Mouse (Mus musculus) limb, embryonic 13.5 days (tissue): ENCODE data around the gene Pmpcb. TPM values are rescaled to one million over a fixed set of nuclear protein-coding genes. Genes with fewer than 3 reads are reported as not detected.
A peak's percentile ranks its signal among the peaks of the same experiment; 100 is the strongest.

Experiments used
- ATAC-seq: fragments of 200-750 bp; cut with Nextera tagmentation; 2 replicates; pipeline ENCODE4 v1.8.0; 2017; ENCODE audit warnings: low read depth, moderate number of reproducible peaks, moderate TSS enrichment; ENCODE audit not compliant: low FRiP score
- H3K27ac ChIP-seq: fragments of 300-500 bp; sonication (generic); 2 replicates; pipeline ENCODE4 v1.5.1; 2015; ENCODE audit warnings: inconsistent platforms, mild to moderate bottlenecking, moderate library complexity
- H3K27me3 ChIP-seq: fragments of 300-500 bp; sonication (generic); 2 replicates; pipeline ENCODE4 v1.6.1; 2015; ENCODE audit warnings: mild to moderate bottlenecking, inconsistent platforms
- H3K36me3 ChIP-seq: fragments of 300-500 bp; sonication (generic); 2 replicates; pipeline ENCODE4 v1.6.1; 2015; ENCODE audit warnings: inconsistent platforms, mild to moderate bottlenecking, moderate library complexity
- H3K4me1 ChIP-seq: fragments of 300-500 bp; sonication (generic); 2 replicates; pipeline ENCODE4 v1.6.1; 2015; ENCODE audit warnings: inconsistent platforms
- H3K4me2 ChIP-seq: fragments of 300-500 bp; sonication (generic); replicated peaks from 2 replicates; pipeline ENCODE4 v1.6.1; 2015; ENCODE audit warnings: inconsistent platforms, mild to moderate bottlenecking, moderate library complexity
- H3K4me3 ChIP-seq: fragments of 300-500 bp; sonication (generic); 2 replicates; pipeline ENCODE4 v1.5.1; 2015; ENCODE audit warnings: moderate library complexity, mild to moderate bottlenecking, inconsistent platforms
- H3K9ac ChIP-seq: fragments of 300-500 bp; sonication (generic); 2 replicates; pipeline ENCODE4 v1.6.1; 2015; ENCODE audit warnings: mild to moderate bottlenecking, inconsistent platforms
- H3K9me3 ChIP-seq: fragments of 300-500 bp; sonication (generic); 2 replicates; pipeline ENCODE4 v1.6.1; 2016; ENCODE audit warnings: inconsistent platforms
- WGBS: fragments of 180-500 bp; shearing (Covaris S2); methylation state at CpG from one replicate; pipeline ENCODE4 v1.1.7; 2015; 5-methylcytosine and 5-hydroxymethylcytosine counted together
- polyA plus RNA-seq: library from polyadenylated mRNA; unstranded; fragments of >200 nt; fragmentation: Nextera tagmentation; extraction: Ambion mirVana; gene quantifications from 2 replicates; pipeline ENCODE4 v1.2.1, GENCODE M21; 2015

Gene Pmpcb
- polyA plus RNA-seq, 1 experiment from 2014 or later = 94.9 TPM

DNA sequence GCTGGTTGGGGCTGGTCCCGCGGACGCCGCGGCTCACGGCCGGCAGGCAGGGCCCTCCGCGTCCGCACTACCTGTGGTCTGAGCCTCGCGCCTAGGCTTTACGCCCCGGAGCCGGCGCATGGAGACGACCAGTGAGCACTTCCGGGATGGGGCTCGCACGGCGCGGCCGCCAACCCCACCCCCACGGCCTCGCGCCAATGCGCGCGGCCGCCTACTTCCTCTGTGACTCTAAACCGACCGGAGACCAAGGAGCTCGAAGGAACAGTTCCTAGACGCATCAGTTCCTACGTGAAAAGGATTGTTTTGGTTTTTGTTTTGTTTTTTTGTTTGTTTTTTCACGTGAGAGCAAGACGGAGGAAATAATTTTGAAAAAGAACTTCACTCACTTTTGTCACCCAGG lies 48.1 kb downstream of the Pmpcb start, which contains the start of the genes Dnajc2 and Psmc2:
Gene Dnajc2, minus strand, starts transcription at position 199 of the 400 bp plus-strand sequence.
Gene Psmc2, plus strand, starts transcription at position 231 of the 400 bp plus-strand sequence.
- Histone ChIP-seq H3K4me2 (peak within 1 kb of the TSS; percentile 93), H3K27me3 (no peaks in the 10 kb centered on the region), H3K9ac (peak within 1 kb of the TSS; percentile 83), H3K27ac (peak within 1 kb of the TSS; percentile 83; the same call in 1 of the 2 replicates), H3K4me1 (peaks cover 18% of the 10 kb centered on the region), H3K9me3 (no peaks in the 10 kb centered on the region), H3K4me3 (peak within 1 kb of the TSS; percentile 97), H3K36me3 (peaks cover 30% of the 10 kb centered on the region)
- under 1% methylated on average over 37 of the region's 37 CpGs for WGBS
- ATAC-seq = peak; percentile 95

DNA sequence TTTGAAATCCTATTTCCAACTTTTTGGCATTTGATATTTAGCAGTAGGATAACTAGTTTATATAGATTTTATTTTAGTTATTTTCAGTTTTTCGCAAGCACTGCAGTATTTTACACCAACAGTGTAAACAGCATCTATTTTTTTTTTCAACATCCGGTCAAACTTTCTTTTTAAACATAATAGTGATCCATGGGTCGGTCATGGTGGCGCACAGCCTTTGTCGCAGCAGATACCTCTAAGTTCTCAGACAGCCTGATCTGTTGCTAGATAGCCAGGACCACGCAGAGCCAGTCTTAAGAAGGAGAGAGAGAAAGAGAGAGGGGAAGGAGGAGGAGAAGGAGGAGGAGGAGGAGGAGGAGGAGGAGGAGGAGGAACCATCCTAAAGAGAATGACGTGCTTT lies 48.8 kb downstream of the Pmpcb start:
- no peak overlapping the region for H3K27ac ChIP-seq
- 82% methylated on average over 7 of the region's 7 CpGs for WGBS

DNA sequence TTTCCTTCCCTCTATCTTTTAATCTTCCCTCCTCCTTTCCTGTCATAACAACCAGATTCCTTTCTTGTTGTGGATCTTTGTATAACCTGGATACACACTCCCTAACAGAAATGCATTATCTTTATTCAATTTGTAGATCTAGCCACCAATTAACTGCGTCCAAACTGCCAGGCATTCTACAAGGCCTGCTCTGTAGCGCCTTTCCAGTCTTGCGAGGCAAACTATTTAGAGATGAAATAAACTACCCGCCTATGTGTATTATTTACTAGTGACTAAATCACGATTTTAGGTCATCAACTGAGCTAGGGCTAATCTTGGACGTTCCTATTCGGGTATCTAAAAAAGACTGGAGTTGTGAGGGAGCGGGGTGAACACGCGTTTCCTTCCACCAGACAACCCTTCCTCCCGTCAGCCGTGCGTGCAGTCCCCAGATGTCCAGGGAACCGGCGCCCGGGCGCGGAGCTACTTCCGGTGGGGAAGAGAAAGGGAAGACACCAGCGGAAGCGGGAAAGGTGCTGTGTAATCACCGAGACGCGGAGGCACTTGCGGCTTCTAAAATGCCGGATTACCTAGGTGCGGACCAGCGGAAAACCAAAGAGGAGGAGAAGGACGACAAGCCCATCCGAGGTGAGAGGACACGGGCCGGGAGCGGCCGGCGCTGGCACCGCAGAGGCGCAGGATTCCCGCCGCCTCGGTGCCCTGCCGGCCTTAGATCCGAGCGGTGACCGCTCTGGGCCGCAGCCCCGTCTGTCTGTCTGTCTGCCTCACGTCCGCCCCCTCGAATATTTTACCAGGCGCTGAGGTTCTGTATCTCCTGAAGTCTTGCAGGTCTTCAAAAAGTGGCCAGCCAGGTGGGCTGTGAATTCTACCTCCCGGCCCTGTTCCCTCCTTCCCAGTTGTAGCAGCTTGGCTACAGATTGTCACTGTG lies 49.6 kb downstream of the Pmpcb start:
- Histone ChIP-seq H3K9me3 (no peaks in the 10 kb centered on the region), H3K36me3 (peaks cover 20% of the 10 kb centered on the region), H3K27ac (peak overlapping the region; percentile 83), H3K9ac (peak overlapping the region; percentile 93), H3K4me1 (peaks cover 18% of the 10 kb centered on the region), H3K4me2 (peak overlapping the region; percentile 73), H3K27me3 (no peaks in the 10 kb centered on the region), H3K4me3 (peak overlapping the region; percentile 92)
- 2% methylated on average over 51 of the region's 51 CpGs for WGBS
- ATAC-seq = peak; percentile 87

More for the DNA sequence above, 48.8 kb downstream of the Pmpcb start:
- H3K4me2 ChIP-seq = peak overlapping the region; percentile 73
- peaks cover 26% of the 10 kb centered on the region for H3K36me3 ChIP-seq
- no peaks in the 10 kb centered on the region for H3K27me3 ChIP-seq
- peaks cover 18% of the 10 kb centered on the region for H3K4me1 ChIP-seq
- H3K4me3 ChIP-seq = no peak overlapping the region
- ATAC-seq = no peak
- H3K9me3 ChIP-seq = no peaks in the 10 kb centered on the region
- H3K9ac ChIP-seq = no peak overlapping the region

DNA sequence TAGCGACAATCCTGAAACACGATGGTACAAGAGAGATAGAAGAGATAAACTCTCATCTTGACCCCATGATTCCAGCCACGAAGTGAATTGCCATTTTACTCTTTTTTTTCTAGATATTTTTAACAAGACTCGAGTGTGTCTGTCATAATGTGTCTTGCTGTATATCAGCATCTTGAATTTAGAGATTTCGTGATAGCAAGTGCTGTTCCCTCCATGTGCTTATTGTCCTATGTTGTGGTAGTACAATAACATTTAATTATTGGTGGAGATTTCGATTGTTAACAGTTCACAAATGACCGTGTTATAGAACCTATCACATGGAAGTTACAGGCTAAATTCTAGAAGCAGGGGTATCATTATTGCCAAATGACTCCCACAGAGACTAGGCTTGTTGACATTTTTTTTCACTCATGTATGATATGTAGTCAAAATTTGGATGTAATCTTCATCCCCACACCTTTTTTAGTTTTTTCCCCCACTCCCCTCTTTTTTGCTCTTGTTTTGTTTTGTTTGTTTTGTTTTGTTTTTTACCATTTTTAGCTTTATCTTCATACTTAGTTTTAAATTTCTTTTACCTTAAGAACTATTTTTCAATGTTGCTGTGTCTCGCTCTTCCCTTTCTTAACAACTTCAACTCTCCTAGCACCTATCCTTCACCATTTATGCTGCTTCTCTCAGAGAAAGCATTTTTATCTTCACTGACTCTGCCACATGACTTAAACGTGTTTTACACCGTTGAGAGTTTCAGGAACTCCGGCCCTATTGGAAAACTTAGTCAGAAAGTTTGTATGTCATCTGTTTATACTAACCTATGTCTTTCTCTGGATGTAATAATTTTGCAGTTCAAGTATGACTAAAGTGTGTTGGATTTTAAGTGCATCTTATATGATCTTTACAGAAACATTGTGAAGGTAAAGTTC lies 50.5 kb downstream of the Pmpcb start:
- ATAC-seq = no peak
- Histone ChIP-seq H3K4me2 (peak overlapping the region; percentile 73), H3K9me3 (no peaks in the 10 kb centered on the region), H3K4me3 (peak overlapping the region; percentile 92), H3K36me3 (peaks cover 18% of the 10 kb centered on the region), H3K9ac (peak overlapping the region; percentile 93), H3K27me3 (no peaks in the 10 kb centered on the region), H3K27ac (no peak overlapping the region), H3K4me1 (peaks cover 18% of the 10 kb centered on the region)
- 39% methylated on average over 11 of the region's 11 CpGs for WGBS

DNA sequence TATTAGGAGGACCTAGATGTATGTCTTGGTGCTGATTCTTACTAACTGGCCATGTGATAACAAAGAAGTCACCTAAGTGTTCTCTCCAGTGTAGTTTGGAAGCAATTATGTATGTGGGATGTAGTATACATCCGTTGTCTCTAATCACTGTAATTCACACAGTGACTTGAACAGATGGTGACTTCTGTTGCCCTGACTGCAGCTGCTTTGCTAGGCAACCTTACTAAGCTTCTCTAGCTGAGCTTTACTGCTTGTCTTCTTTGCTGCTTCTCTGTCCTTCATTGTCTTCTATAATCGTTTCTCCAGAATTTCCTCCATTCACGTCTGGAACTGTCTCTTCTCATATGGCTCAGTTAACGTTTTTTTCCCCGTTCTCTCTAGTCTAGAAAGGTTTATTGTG lies 52.1 kb downstream of the Pmpcb start:
- Histone ChIP-seq H3K9me3 (no peaks in the 10 kb centered on the region), H3K4me2 (no peak overlapping the region), H3K4me3 (no peak overlapping the region), H3K36me3 (peaks cover 12% of the 10 kb centered on the region), H3K9ac (no peak overlapping the region), H3K27ac (no peak overlapping the region), H3K27me3 (no peaks in the 10 kb centered on the region), H3K4me1 (peaks cover 18% of the 10 kb centered on the region)
- WGBS = 51% methylated on average over 5 of the region's 5 CpGs
- no peak for ATAC-seq

DNA sequence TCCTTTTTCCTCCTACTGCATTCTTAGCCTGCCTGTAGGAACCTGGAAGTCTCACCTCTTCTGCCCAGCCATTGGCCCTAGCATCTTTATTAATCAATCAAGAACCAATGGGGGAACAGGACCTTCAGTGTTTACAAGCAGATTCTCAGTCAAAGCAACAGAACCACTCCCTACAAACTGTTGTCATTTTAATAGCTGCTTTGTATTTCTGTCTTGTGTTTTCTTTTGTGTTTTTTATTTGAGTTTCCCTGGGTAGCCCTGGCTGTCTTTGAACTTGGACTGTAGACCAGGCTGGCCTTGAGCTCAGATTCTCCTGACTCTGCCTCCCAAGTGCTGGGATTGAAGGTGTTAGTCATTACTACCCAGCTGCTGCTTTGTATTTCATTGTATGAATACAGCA lies 55.2 kb downstream of the Pmpcb start:
- no peak for ATAC-seq
- Histone ChIP-seq H3K9ac (no peak overlapping the region), H3K4me2 (no peak overlapping the region), H3K27me3 (no peaks in the 10 kb centered on the region), H3K4me3 (no peak overlapping the region), H3K9me3 (no peaks in the 10 kb centered on the region), H3K27ac (no peak overlapping the region), H3K4me1 (peaks cover 16% of the 10 kb centered on the region), H3K36me3 (peaks cover 31% of the 10 kb centered on the region)

DNA sequence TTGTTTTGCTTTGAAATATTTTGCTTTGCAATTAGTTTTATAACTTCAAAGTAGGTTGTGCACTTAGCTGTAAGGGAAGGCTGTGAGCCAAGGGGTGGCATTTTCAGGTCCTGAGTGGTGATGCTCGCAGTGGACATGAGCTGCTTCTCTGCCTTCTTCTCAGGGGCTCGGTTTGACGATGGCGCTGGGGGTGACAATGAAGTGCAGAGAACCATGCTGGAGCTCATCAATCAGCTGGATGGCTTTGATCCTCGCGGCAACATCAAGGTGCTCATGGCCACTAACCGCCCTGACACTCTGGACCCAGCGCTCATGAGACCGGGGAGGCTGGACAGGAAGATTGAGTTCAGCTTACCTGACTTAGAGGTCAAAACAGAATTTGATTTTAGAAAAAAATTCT lies 66.0 kb downstream of the Pmpcb start:
- no peak for ATAC-seq
- no peaks in the 10 kb centered on the region for H3K4me1 ChIP-seq
- H3K9me3 ChIP-seq = no peaks in the 10 kb centered on the region
- no peaks in the 10 kb centered on the region for H3K27me3 ChIP-seq
- no peak overlapping the region for H3K4me2 ChIP-seq
- no peak overlapping the region for H3K9ac ChIP-seq
- 90% methylated on average over 9 of the region's 9 CpGs for WGBS
- H3K4me3 ChIP-seq = no peak overlapping the region
- H3K27ac ChIP-seq = no peak overlapping the region
- H3K36me3 ChIP-seq = peaks cover 60% of the 10 kb centered on the region

DNA sequence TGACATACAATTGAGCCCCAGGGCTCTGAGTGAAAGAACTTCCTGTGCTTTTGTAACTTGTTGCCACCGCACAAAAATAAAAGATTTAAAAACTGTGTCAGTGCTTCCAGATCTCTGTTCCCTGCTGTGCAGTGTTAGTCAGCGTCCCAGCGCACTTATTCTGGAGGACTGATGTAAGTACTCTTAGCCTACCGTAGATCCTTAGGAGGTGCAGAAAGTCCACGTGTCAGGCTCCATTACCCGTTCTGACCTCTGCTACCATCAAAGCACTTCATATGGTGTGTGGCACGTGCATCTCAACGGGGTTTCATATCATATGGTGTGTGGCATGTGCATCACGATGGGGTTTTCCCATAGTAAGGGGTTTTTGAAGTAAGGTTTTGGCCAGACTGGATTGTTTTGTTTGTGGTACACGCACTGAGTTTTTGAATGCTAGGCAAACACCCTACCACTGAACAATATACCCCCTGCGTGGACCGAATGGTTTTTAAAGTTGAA lies 66.8 kb downstream of the Pmpcb start:
- Histone ChIP-seq H3K9me3 (no peaks in the 10 kb centered on the region), H3K27ac (no peak overlapping the region), H3K36me3 (peaks cover 55% of the 10 kb centered on the region), H3K27me3 (no peaks in the 10 kb centered on the region), H3K4me1 (no peaks in the 10 kb centered on the region), H3K9ac (no peak overlapping the region), H3K4me2 (no peak overlapping the region), H3K4me3 (no peak overlapping the region)
- ATAC-seq = no peak
- 95% methylated on average over 12 of the region's 12 CpGs for WGBS

DNA sequence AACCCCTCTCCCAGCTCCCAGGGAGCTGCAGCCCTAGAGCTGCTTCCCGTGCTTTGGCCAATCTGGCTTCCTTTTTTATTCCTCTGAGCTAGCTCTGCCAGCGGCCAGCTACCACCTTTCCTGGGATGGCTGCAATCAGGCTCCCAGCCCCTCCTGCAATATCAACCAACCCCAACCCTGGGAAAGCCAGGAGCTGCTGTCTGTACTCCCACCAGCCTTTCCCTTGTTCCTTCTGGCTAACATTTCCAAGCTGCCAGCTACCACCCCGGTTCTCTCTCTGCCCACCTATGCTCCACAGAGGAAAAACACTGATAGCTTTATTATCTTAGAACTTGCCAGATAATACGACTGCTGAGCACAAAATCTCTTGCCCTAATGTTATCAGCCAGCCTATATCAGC lies 67.9 kb downstream of the Pmpcb start:
- H3K9me3 ChIP-seq = no peaks in the 10 kb centered on the region
- H3K9ac ChIP-seq = no peak overlapping the region
- no peaks in the 10 kb centered on the region for H3K4me1 ChIP-seq
- H3K27me3 ChIP-seq = no peaks in the 10 kb centered on the region
- H3K36me3 ChIP-seq = peaks cover 45% of the 10 kb centered on the region
- H3K4me3 ChIP-seq = no peak overlapping the region
- H3K27ac ChIP-seq = no peak overlapping the region
- no peak overlapping the region for H3K4me2 ChIP-seq
- 79% methylated on average over 4 of the region's 4 CpGs for WGBS
- ATAC-seq = no peak
